Mouse (Mus musculus): Measurements from ENCODE around the gene Cul4a.
"Not testable (repeated sequence)": the region's sequence is repeated elsewhere in the genome, so short reads cannot be mapped to it uniquely, and the experiment has no call there.

Cul4a gene

GRCm38 (mm10) chr8:13124897-13125296 lies 19.5 kb downstream of the Cul4a start:
- in situ Hi-C loops (cut with MboI, MseI), result no loop called here

DNA sequence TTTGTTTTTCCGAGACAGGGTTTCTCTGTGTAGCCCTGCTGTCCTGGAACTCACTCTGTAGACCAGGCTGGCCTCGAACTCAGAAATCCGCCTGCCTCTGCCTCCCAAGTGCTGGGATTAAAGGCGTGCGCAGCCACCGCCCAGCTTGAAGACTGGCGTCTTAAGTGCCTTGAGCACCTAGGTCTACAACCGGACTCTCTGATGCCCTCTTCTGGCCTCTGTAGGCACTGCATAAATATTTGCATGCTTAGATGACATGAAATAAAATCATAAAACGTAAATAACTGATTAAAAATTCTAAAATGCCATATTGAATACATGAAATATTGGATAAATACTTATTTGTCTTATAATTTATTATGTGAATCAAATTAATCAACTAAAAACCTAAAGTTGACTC lies 26.8 kb downstream of the Cul4a start:
- in situ Hi-C loops (cut with MboI, MseI), result not testable (repeated sequence)

DNA sequence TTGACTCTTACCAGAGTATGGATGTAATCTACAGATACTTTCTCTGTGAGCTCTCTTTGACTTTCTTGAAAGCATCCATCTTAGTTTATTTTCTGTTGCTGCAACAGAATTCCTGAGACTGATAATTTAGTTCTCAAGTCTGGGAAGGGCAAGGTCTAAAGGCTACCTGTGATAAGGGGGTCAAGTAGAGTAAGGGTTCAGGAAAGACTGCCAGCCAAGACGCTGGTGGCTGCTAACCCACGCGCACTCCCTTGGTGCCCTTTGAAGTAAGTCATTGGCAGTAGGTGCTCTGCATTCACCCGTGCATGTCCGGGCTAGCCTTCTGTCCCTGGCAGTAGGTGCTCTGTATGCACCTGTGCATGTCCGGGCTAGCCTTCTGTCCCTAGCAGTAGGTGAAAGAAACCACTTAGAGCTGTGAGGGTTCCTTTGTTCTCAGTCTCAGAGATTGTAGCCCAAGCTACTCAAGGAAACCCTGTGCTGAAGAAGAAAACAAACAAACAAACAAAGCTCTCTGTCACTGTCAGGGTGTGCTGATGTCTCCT lies 34.3 kb downstream of the Cul4a start:
- in situ Hi-C loops (cut with MboI, MseI), result loop anchor here (5.0 kb wide), 1 partner anchor 77 kb away; the partner anchor contains the start of gene Proz

GRCm38 (mm10) chr8:13141681-13142080 lies 36.3 kb downstream of the Cul4a start:
- in situ Hi-C loops (cut with MboI, MseI), result loop anchor here (5.0 kb wide), 1 partner anchor 79 kb away; the partner anchor contains the start of gene Proz

GRCm38 (mm10) chr8:13148476-13148875 lies 43.1 kb downstream of the Cul4a start:
- in situ Hi-C loops (cut with MboI, MseI), result no loop called here

- in situ Hi-C loops (cut with MboI, MseI), result no loop called here
Measured at GRCm38 (mm10) chr8:13149287-13149686, 43.9 kb downstream of the Cul4a start.

- in situ Hi-C loops (cut with MboI, MseI), result no loop called here
Measured at GRCm38 (mm10) chr8:13149866-13150265, 44.4 kb downstream of the Cul4a start.

- in situ Hi-C loops (cut with MboI, MseI), result no loop called here
Measured at GRCm38 (mm10) chr8:13150929-13151328, 45.5 kb downstream of the Cul4a start.

DNA sequence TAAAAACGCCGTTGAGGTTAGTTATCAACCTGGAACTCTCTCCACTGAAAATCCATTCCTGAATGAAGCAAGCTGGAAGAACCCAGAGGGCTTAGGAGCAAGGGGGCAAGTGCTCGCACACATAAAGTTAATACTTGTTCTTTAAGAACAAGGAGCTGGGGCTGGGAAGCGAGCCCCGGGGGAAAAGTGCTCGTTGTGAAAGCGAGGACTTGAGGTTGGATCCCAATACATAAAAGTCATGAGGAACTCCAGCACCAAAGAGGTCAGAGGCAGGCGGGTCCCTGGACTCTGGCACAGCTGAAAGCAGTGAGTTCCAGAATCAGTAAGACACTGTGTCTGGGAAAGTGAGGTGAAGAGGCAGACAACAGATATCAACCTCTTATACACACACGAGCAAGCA lies 48.7 kb downstream of the Cul4a start:
- in situ Hi-C loops (cut with MboI, MseI), result no loop called here

- in situ Hi-C loops (cut with MboI, MseI), result no loop called here
Measured at GRCm38 (mm10) chr8:13155358-13155757, 49.9 kb downstream of the Cul4a start.

DNA sequence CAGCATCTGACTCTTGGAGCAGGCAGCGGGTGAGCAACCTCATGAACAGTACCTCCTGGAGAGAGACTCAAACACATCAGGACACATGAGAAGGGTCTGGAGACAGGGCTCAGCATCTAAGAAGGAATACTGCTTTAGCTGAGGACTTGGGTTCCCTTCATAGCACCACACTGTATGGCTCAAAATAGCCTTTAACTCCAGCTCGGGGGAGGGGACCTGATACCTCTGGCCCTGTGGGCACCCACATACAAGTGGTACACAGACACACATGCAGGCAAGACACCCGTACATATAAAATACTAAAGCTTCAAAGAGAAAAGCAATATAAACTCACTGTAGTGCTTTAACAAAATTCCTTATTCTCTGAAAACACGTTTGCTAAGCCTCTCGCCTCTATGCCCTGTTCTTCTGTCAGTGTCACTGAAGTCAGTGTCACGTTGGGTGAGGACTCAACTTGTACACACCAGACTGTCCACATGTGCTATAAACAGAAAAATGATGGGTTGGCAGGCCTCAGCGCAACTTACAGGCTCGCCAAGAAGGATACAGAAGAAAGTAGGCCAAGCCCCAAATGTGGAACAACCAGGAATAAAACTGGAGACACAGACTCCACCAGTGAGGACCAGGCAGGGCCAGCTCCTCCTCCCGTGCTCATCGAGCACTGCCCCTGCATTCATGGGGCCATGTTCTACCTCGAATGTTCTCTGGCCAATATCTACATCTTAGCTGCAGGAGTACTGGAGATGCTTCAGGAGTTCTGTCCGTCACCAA lies 51.1 kb downstream of the Cul4a start:
- in situ Hi-C loops (cut with MboI, MseI), result no loop called here

GRCm38 (mm10) chr8:13158718-13159376 lies 53.4 kb downstream of the Cul4a start, which contains the start of gene Lamp1:
Gene Lamp1 (plus strand): TSS chr8:13159161.
- in situ Hi-C loops (cut with MboI, MseI), result no loop called here

GRCm38 (mm10) chr8:13159377-13159881 lies 54.0 kb downstream of the Cul4a start:
- in situ Hi-C loops (cut with MboI, MseI), result no loop called here

DNA sequence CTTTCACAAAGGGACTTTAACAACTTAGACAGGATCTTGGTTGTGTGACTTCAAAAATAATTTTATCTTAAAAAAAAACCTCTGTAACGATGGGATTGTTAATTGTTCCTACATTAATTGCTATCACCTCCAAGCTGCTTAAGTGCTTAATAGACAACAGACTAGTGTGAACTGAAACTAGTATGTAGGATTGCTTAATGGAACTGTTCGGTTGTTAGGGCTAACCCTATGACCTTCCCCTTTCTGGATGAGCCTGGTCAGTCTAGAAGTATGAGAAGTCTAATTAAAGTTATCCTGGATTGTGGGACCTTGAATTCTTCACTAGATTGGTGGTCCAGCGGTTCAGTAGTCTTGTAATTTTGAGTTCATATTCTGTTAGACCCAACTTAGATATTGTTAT lies 55.3 kb downstream of the Cul4a start:
- in situ Hi-C loops (cut with MboI, MseI), result no loop called here

DNA sequence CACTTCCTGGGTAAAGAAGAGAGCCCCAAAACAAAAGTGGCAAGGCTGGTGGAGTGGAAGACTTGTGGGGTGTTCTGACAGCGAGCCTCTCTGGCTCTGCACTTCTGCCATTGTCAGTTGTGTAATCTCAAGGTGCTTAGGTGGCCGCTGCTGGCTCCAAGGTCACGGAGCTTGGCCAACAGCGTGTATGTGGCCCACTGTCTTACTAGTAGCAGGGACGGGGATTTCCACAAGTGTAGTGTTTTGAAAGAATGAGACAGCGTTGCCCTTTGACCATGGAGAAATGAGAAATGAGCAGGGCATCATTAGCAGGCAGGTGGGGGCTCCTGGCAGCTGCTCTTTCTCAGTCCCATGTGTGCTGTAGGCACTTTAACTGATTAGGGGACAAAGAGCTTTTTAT lies 56.7 kb downstream of the Cul4a start:
- in situ Hi-C loops (cut with MboI, MseI), result no loop called here

GRCm38 (mm10) chr8:13163563-13163962 lies 58.1 kb downstream of the Cul4a start:
- in situ Hi-C loops (cut with MboI, MseI), result no loop called here

- in situ Hi-C loops (cut with MboI, MseI), result no loop called here
Measured at GRCm38 (mm10) chr8:13164361-13164760, 58.9 kb downstream of the Cul4a start.

DNA sequence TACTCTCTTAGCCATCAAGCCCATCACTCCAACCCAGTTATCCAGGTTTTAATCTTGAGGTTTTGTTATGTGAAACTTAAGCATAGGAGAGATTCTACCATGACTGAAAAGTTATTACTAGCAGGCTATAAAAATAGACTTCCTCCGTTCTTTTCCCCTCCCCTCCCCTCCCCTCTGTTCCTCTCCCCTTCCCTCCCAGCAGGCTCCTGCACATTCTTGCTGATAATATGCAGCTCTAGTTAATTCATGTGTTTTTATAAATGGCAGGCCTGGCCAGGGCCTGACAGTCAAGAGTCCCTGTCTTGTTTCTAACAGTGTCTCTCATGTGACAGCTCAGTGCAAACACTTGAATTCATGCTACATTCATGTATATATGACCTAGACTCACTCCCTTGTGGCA lies 65.1 kb downstream of the Cul4a start:
- in situ Hi-C loops (cut with MboI, MseI), result no loop called here

GRCm38 (mm10) chr8:13174305-13174704 lies 68.9 kb downstream of the Cul4a start:
- in situ Hi-C loops (cut with MboI, MseI), result no loop called here

DNA sequence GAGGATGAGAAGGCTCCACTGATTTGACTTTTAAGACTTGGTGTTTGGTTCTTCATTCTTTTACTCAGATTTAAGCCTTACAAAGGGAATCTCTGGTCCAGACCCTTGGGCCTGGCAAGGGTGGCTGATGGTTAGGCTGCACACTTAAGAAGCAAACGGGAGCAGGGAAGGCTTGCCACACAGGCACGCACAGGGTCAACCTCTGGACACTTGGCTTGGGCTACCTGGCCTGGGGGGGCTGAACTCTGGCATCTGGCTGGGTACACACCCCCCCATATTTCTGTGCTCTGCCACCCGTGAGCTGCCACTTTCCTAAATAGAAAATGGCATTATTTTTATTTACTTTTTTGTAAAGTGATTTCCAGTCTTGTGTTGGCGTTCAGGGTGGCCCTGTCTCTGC lies 69.4 kb downstream of the Cul4a start:
- in situ Hi-C loops (cut with MboI, MseI), result no loop called here

GRCm38 (mm10) chr8:13175650-13176049 lies 70.2 kb downstream of the Cul4a start:
- in situ Hi-C loops (cut with MboI, MseI), result no loop called here

- in situ Hi-C loops (cut with MboI, MseI), result no loop called here
Measured at GRCm38 (mm10) chr8:13177173-13177852, 71.9 kb downstream of the Cul4a start.

All from T-helper 2 cell (primary cell).